Mouse (Mus musculus) neural tube, embryonic 14.5 days (tissue): Measurements from ENCODE around the gene H2-Eb2. TPM values are rescaled to one million over a fixed set of nuclear protein-coding genes. Genes with fewer than 3 reads are reported as not detected.

Source experiments
- ATAC-seq: fragments of 200-750 bp; cut with Nextera tagmentation; 2 replicates; pipeline ENCODE4 v1.8.0; 2017; ENCODE audit warnings: low read depth, mild to moderate bottlenecking, moderate TSS enrichment, moderate library complexity
- H3K27ac ChIP-seq: fragments of 300-500 bp; sonication (generic); 2 replicates; pipeline ENCODE4 v1.5.1; 2014; ENCODE audit warnings: low read depth, mild to moderate bottlenecking, control low read depth, low read length, moderate library complexity, mixed read lengths
- H3K27me3 ChIP-seq: fragments of 300-500 bp; sonication (generic); 2 replicates; pipeline ENCODE4 v1.6.1; 2014; ENCODE audit warnings: low read length; ENCODE audit not compliant: control insufficient read depth, insufficient read depth
- H3K36me3 ChIP-seq: fragments of 300-500 bp; sonication (generic); 2 replicates; pipeline ENCODE4 v1.6.1; 2014; ENCODE audit warnings: low read length, mixed read lengths; ENCODE audit not compliant: control insufficient read depth, insufficient read depth
- H3K4me1 ChIP-seq: fragments of 300-500 bp; sonication (generic); 2 replicates; pipeline ENCODE4 v1.6.1; 2014; ENCODE audit warnings: low read length; ENCODE audit not compliant: control insufficient read depth, insufficient read depth
- H3K4me2 ChIP-seq: fragments of 300-500 bp; sonication (generic); 2 replicates; pipeline ENCODE4 v1.6.1; 2014; ENCODE audit warnings: mild to moderate bottlenecking, low read depth, low read length, control low read depth
- H3K4me3 ChIP-seq: fragments of 300-500 bp; sonication (generic); 2 replicates; pipeline ENCODE4 v1.5.1; 2014; ENCODE audit warnings: low read depth, low read length, control low read depth, mixed read lengths
- H3K9ac ChIP-seq: fragments of 300-500 bp; sonication (generic); replicated peaks from 2 replicates; pipeline ENCODE4 v1.6.1; 2014; ENCODE audit warnings: low read depth, mild to moderate bottlenecking, control low read depth, low read length, mixed read lengths
- H3K9me3 ChIP-seq: fragments of 300-500 bp; sonication (generic); 2 replicates; pipeline ENCODE4 v1.6.1; 2016; ENCODE audit warnings: low read length; ENCODE audit not compliant: control insufficient read depth
- WGBS: fragments of 180-500 bp; shearing (Covaris S2); extraction: QIAGEN DNeasy Blood & Tissue Kit; methylation state at CpG from one replicate; pipeline ENCODE4 v1.1.7; 2014; 5-methylcytosine and 5-hydroxymethylcytosine counted together
- polyA plus RNA-seq: library from polyadenylated mRNA; unstranded; fragments of >200 nt; fragmentation: Nextera tagmentation; extraction: Ambion mirVana; gene quantifications from 2 replicates; pipeline ENCODE4 v1.2.1, GENCODE M21; 2014

H2-Eb2 gene
- polyA plus RNA-seq, 1 experiment from 2014 or later: 0.15 TPM

- Histone ChIP-seq H3K4me3 (no peak overlapping the region), H3K9ac (no peak overlapping the region), H3K27ac (no peak overlapping the region), H3K27me3 (no peaks in the 10 kb centered on the region), H3K4me2 (no peak overlapping the region), H3K36me3 (no peaks in the 10 kb centered on the region), H3K9me3 (no peaks in the 10 kb centered on the region), H3K4me1 (no peaks in the 10 kb centered on the region)
- 84% methylated on average over 3 of the region's 3 CpGs for WGBS
- ATAC-seq: no peak
Observed at GRCm38 (mm10) chr17:34363676-34364310, 38.3 kb downstream of the H2-Eb2 start.

DNA sequence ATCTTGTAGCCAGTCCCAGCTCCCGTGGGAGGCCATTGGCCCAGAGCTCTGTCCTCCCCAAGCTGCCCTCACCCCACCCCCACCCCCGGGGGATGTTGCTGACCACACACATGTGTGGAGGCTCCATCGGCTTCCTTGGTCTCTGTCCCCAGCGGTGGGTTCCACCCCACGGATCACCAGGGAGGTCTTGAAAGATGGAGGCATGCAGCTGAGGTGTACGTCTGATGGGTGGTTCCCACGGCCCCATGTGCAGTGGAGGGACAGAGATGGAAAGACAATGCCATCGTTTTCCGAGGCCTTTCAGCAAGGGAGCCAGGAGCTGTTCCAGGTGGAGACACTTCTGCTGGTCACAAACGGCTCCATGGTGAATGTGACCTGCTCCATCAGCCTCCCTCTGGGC, 39.6 kb downstream of the H2-Eb2 start:
- Histone ChIP-seq H3K36me3 (no peaks in the 10 kb centered on the region), H3K27me3 (no peaks in the 10 kb centered on the region), H3K4me3 (no peak overlapping the region), H3K9me3 (no peaks in the 10 kb centered on the region), H3K27ac (no peak overlapping the region), H3K9ac (no peak overlapping the region), H3K4me2 (no peak overlapping the region), H3K4me1 (no peaks in the 10 kb centered on the region)
- WGBS: 77% methylated on average over 10 of the region's 10 CpGs
- no peak for ATAC-seq

- H3K36me3 ChIP-seq: no peaks in the 10 kb centered on the region
- no peak overlapping the region for H3K4me3 ChIP-seq
- no peak overlapping the region for H3K27ac ChIP-seq
- no peak overlapping the region for H3K4me2 ChIP-seq
- H3K9ac ChIP-seq: no peak overlapping the region
- no peaks in the 10 kb centered on the region for H3K9me3 ChIP-seq
- H3K4me1 ChIP-seq: no peaks in the 10 kb centered on the region
- ATAC-seq: no peak
- H3K27me3 ChIP-seq: no peaks in the 10 kb centered on the region
- 85% methylated on average over 4 of the region's 4 CpGs for WGBS
Observed at GRCm38 (mm10) chr17:34370563-34370962, 45.1 kb downstream of the H2-Eb2 start.

DNA sequence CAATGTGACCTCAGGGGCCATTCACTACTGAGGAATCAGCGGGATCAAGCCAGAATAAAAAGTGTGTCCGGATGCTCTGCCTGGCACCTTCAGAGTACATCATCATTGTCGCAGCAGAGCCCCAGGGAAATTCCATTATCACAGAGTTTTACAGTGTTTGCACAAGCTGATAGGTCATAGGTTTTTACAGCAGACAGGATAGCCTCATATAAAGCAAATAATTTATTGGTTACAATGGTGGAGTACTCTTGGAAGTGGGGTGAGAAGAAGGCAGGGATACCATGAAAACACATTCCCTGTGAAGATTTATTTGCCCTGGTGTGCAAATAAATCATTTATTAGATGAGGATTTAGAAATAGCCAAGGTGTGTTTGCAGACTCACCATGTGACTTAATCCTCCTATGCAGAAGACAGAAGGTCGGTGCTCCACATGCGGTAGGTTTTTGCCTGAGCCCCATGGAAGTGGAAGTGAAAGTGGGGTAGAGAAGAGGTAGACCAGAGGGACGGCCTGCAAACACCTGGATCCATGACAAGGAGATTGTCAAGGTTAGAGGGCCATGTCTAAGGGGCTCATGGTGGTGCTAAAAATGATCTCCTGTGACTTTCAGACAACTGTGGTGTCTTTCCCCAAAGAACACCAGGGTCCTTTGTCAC, 47.7 kb downstream of the H2-Eb2 start:
- no peaks in the 10 kb centered on the region for H3K4me1 ChIP-seq
- H3K4me2 ChIP-seq: no peak overlapping the region
- H3K9me3 ChIP-seq: no peaks in the 10 kb centered on the region
- H3K9ac ChIP-seq: no peak overlapping the region
- no peak overlapping the region for H3K27ac ChIP-seq
- no peaks in the 10 kb centered on the region for H3K27me3 ChIP-seq
- no peak for ATAC-seq
- no peak overlapping the region for H3K4me3 ChIP-seq
- no peaks in the 10 kb centered on the region for H3K36me3 ChIP-seq
- WGBS: 77% methylated on average over 6 of the region's 6 CpGs

GRCm38 (mm10) chr17:34376847-34377246, 51.4 kb downstream of the H2-Eb2 start, which contains the start of gene Btnl1:
Btnl1 (plus strand) TSS chr17:34377132.
- Histone ChIP-seq H3K9me3 (no peaks in the 10 kb centered on the region), H3K9ac (no peak within 1 kb of the TSS), H3K36me3 (no peaks in the 10 kb centered on the region), H3K27me3 (no peaks in the 10 kb centered on the region), H3K27ac (no peak within 1 kb of the TSS), H3K4me1 (no peaks in the 10 kb centered on the region), H3K4me3 (no peak within 1 kb of the TSS), H3K4me2 (no peak within 1 kb of the TSS)
- 87% methylated on average over 2 of the region's 2 CpGs for WGBS
- ATAC-seq: no peak

DNA sequence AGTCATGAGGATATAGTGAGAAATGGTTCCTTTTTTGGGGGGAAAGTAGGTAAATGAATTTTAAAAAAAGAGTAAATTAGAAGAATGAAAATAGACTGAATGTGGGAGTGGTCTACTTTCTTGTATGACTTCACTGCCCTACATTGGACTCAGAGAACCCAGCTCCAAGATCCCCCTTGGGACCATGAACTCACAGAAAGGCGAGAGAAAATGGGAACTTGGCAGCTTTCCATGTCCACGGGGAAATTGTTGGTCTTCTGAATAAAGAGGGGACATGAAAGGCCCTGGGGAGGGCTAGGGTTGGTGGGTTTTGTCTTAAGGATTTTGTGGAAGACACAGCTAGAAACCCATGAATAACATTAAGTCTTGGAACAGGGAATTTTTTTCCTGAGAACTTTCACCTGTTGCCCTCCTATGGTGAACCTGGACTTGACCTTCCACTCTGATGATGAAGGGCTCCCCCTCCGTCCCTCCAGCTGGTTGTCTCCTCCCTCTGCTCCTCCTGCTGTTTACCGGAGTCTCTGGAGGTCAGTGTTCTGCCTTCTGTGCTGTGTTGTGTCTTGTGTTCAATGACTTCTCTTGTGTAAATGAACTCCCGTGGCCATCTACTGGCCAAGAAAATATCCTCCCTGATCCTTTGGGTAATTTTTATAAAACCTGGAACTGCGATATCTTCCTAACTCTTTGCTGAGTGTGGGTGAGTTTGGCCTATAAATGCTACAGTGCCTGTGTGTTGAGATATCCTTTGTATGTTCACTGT, 52.2 kb downstream of the H2-Eb2 start:
- WGBS: 60% methylated on average over 6 of the region's 6 CpGs
- Histone ChIP-seq H3K27me3 (no peaks in the 10 kb centered on the region), H3K4me3 (no peak overlapping the region), H3K9me3 (no peaks in the 10 kb centered on the region), H3K36me3 (no peaks in the 10 kb centered on the region), H3K9ac (no peak overlapping the region), H3K27ac (no peak overlapping the region), H3K4me2 (no peak overlapping the region), H3K4me1 (no peaks in the 10 kb centered on the region)
- no peak for ATAC-seq

DNA sequence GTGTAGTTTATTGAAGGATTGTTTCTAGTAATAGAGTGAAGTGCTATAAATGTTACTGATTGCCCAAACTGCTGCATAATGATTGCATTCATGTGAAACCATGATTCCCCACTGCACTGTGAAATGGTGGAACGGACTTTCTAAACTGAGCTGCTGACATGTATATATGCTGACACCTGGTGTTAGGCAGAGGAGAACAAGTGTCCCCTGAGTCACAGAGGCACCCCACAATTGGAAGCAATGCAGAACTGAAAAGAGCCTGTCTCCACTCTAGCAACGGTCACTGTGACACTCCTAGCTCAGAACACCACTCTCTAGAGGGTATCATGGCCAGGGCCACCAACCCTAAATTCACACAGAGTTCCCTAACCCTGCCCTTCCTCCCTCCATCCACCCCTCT, 53.3 kb downstream of the H2-Eb2 start:
- Histone ChIP-seq H3K4me1 (no peaks in the 10 kb centered on the region), H3K27me3 (no peaks in the 10 kb centered on the region), H3K9ac (no peak overlapping the region), H3K36me3 (no peaks in the 10 kb centered on the region), H3K27ac (no peak overlapping the region), H3K9me3 (no peaks in the 10 kb centered on the region), H3K4me3 (no peak overlapping the region), H3K4me2 (no peak overlapping the region)
- 84% methylated on average over 2 of the region's 2 CpGs for WGBS
- no peak for ATAC-seq

- no peak for ATAC-seq
- no peaks in the 10 kb centered on the region for H3K4me1 ChIP-seq
- H3K27ac ChIP-seq: no peak overlapping the region
- no peaks in the 10 kb centered on the region for H3K9me3 ChIP-seq
- no peak overlapping the region for H3K4me3 ChIP-seq
- 70% methylated on average over 7 of the region's 7 CpGs for WGBS
- no peaks in the 10 kb centered on the region for H3K36me3 ChIP-seq
- H3K9ac ChIP-seq: no peak overlapping the region
- H3K4me2 ChIP-seq: no peak overlapping the region
- H3K27me3 ChIP-seq: no peaks in the 10 kb centered on the region
Observed at GRCm38 (mm10) chr17:34379451-34379850, 54.0 kb downstream of the H2-Eb2 start.

DNA sequence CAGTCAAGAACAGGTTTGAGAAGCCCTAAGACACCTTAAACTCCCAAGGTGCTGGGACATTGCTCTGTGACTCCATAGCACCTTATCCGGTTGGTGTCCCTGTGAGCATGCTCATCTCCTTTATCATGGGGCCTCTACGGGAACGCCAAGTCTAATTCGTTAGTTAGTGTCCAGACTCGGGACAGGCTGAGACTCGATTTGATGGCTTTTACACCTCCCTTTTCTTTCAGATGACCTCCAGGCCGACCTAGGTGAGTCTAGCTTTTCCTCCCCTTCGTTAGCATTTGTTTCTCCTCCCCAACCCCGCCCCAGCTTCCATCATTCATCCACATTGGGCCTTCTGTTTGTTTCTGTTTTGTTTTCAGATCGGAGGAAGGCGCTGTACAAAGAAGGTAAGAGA, 56.4 kb downstream of the H2-Eb2 start:
- H3K4me3 ChIP-seq: no peak overlapping the region
- no peaks in the 10 kb centered on the region for H3K4me1 ChIP-seq
- no peaks in the 10 kb centered on the region for H3K36me3 ChIP-seq
- no peaks in the 10 kb centered on the region for H3K27me3 ChIP-seq
- no peak for ATAC-seq
- 80% methylated on average over 11 of the region's 11 CpGs for WGBS
- H3K9me3 ChIP-seq: no peaks in the 10 kb centered on the region
- H3K9ac ChIP-seq: no peak overlapping the region
- no peak overlapping the region for H3K4me2 ChIP-seq
- H3K27ac ChIP-seq: no peak overlapping the region
